8 mouse cellular contexts compared by ENCODE assay signal in genomic region chr12:102730798-102731619, GRCm38 (mm10). TPM values are rescaled to one million over a fixed set of nuclear protein-coding genes. Genes with fewer than 3 reads are reported as not detected.
DNase-seq lines count a peak whose midpoint lies in the region; ATAC-seq lines count a peak whose summit lies in the region.

No protein-coding gene starts in this region.

- H3K36me3 ChIP-seq in intestine, embryonic 14.5 days (ENCODE audit: control insufficient read depth, insufficient read depth, low read length) = no peaks in the 10 kb centered on the region
- no peaks in the 10 kb centered on the region for H3K36me3 ChIP-seq in midbrain, embryonic 12.5 days

- H3K4me3 ChIP-seq in brown adipose tissue, adult 24 weeks (ENCODE audit: insufficient read depth, low read depth, low read length) = peak overlapping the region; percentile 27; the same call in 1 of the 2 replicates
- no peak overlapping the region for H3K4me3 ChIP-seq in intestine, embryonic 14.5 days (ENCODE audit: low read depth, low read length)
- peak overlapping the region; percentile 28; the same call in 1 of the 2 replicates for H3K4me3 ChIP-seq in midbrain, embryonic 12.5 days

- H3K4me2 ChIP-seq in intestine, embryonic 14.5 days (ENCODE audit: low read length) = peak overlapping the region; percentile 38
- H3K4me2 ChIP-seq in midbrain, embryonic 12.5 days (replicated peaks) = peak overlapping the region; percentile 48

- DNase-seq in kidney, adult 11 months = peak; percentile 31
- no peak for DNase-seq in kidney, adult 18-20 months
- DNase-seq in intestine, embryonic 14.5 days (ENCODE audit: low spot score) = no peak
- no peak for DNase-seq in spleen, adult 18-20 months
- no peak for DNase-seq in urinary bladder, postnatal 4 days (ENCODE audit: low spot score in 2 of 2)

- 24% methylated on average over 16 of the region's 16 CpGs for WGBS in intestine, embryonic 14.5 days
- 36% methylated on average over 16 of the region's 16 CpGs for WGBS in midbrain, embryonic 12.5 days

- H3K9ac ChIP-seq in intestine, embryonic 14.5 days (ENCODE audit: low read length) = no peak overlapping the region
- H3K9ac ChIP-seq in midbrain, embryonic 12.5 days (replicated peaks) = 0 out of 2 replicates have a peak overlapping the region, but pooled peaks have one; percentile 24

- H3K27me3 ChIP-seq in intestine, embryonic 14.5 days (replicated peaks; ENCODE audit: control insufficient read depth, insufficient read depth, low read length) = no peaks in the 10 kb centered on the region
- H3K27me3 ChIP-seq in midbrain, embryonic 12.5 days = no peaks in the 10 kb centered on the region

- no peak overlapping the region for H3K27ac ChIP-seq in brown adipose tissue, adult 24 weeks (replicated peaks; ENCODE audit: low read depth, low read length)
- peak overlapping the region; percentile 67 for H3K27ac ChIP-seq in intestine, embryonic 14.5 days (ENCODE audit: low read depth)
- peak overlapping the region; percentile 89 for H3K27ac ChIP-seq in midbrain, embryonic 12.5 days (replicated peaks)

- peaks cover 7% of the 10 kb centered on the region for H3K4me1 ChIP-seq in brown adipose tissue, adult 24 weeks (ENCODE audit: control insufficient read depth, insufficient read depth, insufficient read length, low read length)
- H3K4me1 ChIP-seq in intestine, embryonic 14.5 days (replicated peaks; ENCODE audit: control insufficient read depth, insufficient read depth, low read length) = peaks cover 12% of the 10 kb centered on the region
- H3K4me1 ChIP-seq in midbrain, embryonic 12.5 days = peaks cover 18% of the 10 kb centered on the region

- no peaks in the 10 kb centered on the region for H3K9me3 ChIP-seq in intestine, embryonic 14.5 days (ENCODE audit: control insufficient read depth, low read length)
- H3K9me3 ChIP-seq in midbrain, embryonic 12.5 days = no peaks in the 10 kb centered on the region

- ATAC-seq in intestine, embryonic 14.5 days (replicated peaks; ENCODE audit: low FRiP score, low TSS enrichment, low read depth) = peak; percentile 74
- peak; percentile 61 for ATAC-seq in midbrain, embryonic 12.5 days (ENCODE audit: low FRiP score, low read depth)
- no peak for ATAC-seq in megakaryocyte, adult 5-6 weeks (ENCODE audit: poor library complexity, severe bottlenecking)

RNA-seq across cellular contexts. Expression of gene Moap1, which starts 12.5 kb away (rescaled TPM):
- polyA plus RNA-seq in brown adipose tissue, adult 24 weeks (2012; ENCODE audit: insufficient read depth, insufficient read length, missing spikeins) = 1.6 and 2.3 TPM in 2 replicates
- 21.0 and 27.3 TPM in 2 replicates for polyA plus RNA-seq in intestine, embryonic 14.5 days (2014; fragmentation: Nextera tagmentation; extraction: Ambion mirVana)
- 36.8 and 41.6 TPM in 2 replicates for polyA plus RNA-seq in midbrain, embryonic 12.5 days (2016; fragmentation: Nextera tagmentation; extraction: Ambion mirVana)
- 7.1 and 10.4 TPM in 2 replicates for total RNA-seq in megakaryocyte, adult 5-6 weeks (2015)
- total RNA-seq in megakaryocyte, adult 5-6 weeks (2017) = 9.9 and 12.2 TPM in 2 replicates

RNA-seq across cellular contexts. Expression of gene Tmem251, which starts 12.6 kb away (rescaled TPM):
- polyA plus RNA-seq in brown adipose tissue, adult 24 weeks (2012; ENCODE audit: insufficient read depth, insufficient read length, missing spikeins) = 3.5 and 4.7 TPM in 2 replicates
- 12.6 and 14.7 TPM in 2 replicates for polyA plus RNA-seq in intestine, embryonic 14.5 days (2014; fragmentation: Nextera tagmentation; extraction: Ambion mirVana)
- 12.6 TPM in 2 replicates for polyA plus RNA-seq in midbrain, embryonic 12.5 days (2016; fragmentation: Nextera tagmentation; extraction: Ambion mirVana)
- total RNA-seq in megakaryocyte, adult 5-6 weeks (2015) = 13.4 and 13.9 TPM in 2 replicates
- 9.7 and 11.4 TPM in 2 replicates for total RNA-seq in megakaryocyte, adult 5-6 weeks (2017)

RNA-seq across cellular contexts. Expression of gene Itpk1, which starts 26.3 kb away (rescaled TPM):
- 65.8 and 126 TPM in 2 replicates for polyA plus RNA-seq in brown adipose tissue, adult 24 weeks (2012; ENCODE audit: insufficient read depth, insufficient read length, missing spikeins)
- polyA plus RNA-seq in intestine, embryonic 14.5 days (2014; fragmentation: Nextera tagmentation; extraction: Ambion mirVana) = 25.7 and 31.5 TPM in 2 replicates
- 15.4 and 17.2 TPM in 2 replicates for polyA plus RNA-seq in midbrain, embryonic 12.5 days (2016; fragmentation: Nextera tagmentation; extraction: Ambion mirVana)
- 10.4 and 10.7 TPM in 2 replicates for total RNA-seq in megakaryocyte, adult 5-6 weeks (2015)
- total RNA-seq in megakaryocyte, adult 5-6 weeks (2017) = 14.0 and 16.6 TPM in 2 replicates

RNA-seq across cellular contexts. Expression of gene Gm28051, which starts 26.6 kb away (rescaled TPM):
- not detected in 2 replicates for polyA plus RNA-seq in brown adipose tissue, adult 24 weeks (2012; ENCODE audit: insufficient read depth, insufficient read length, missing spikeins)
- polyA plus RNA-seq in intestine, embryonic 14.5 days (2014; fragmentation: Nextera tagmentation; extraction: Ambion mirVana) = not detected in 2 replicates
- polyA plus RNA-seq in midbrain, embryonic 12.5 days (2016; fragmentation: Nextera tagmentation; extraction: Ambion mirVana) = not detected in 2 replicates
- not detected in 2 replicates for total RNA-seq in megakaryocyte, adult 5-6 weeks (2015)
- total RNA-seq in megakaryocyte, adult 5-6 weeks (2017) = not detected in 2 replicates

RNA-seq across cellular contexts. Expression of gene Gon7, which starts 26.6 kb away (rescaled TPM):
- 7.5 and 8.8 TPM in 2 replicates for polyA plus RNA-seq in brown adipose tissue, adult 24 weeks (2012; ENCODE audit: insufficient read depth, insufficient read length, missing spikeins)
- polyA plus RNA-seq in intestine, embryonic 14.5 days (2014; fragmentation: Nextera tagmentation; extraction: Ambion mirVana) = 26.5 and 30.4 TPM in 2 replicates
- polyA plus RNA-seq in midbrain, embryonic 12.5 days (2016; fragmentation: Nextera tagmentation; extraction: Ambion mirVana) = 46.0 and 48.2 TPM in 2 replicates
- 22.2 and 26.1 TPM in 2 replicates for total RNA-seq in megakaryocyte, adult 5-6 weeks (2015)
- 14.0 and 29.9 TPM in 2 replicates for total RNA-seq in megakaryocyte, adult 5-6 weeks (2017)
